Mouse (Mus musculus) limb, embryonic 11.5 days (tissue): ENCODE measurements around the gene Aldh3b1. TPM values are rescaled to one million over a fixed set of nuclear protein-coding genes. Genes with fewer than 3 reads are reported as not detected.
A peak's percentile ranks its signal among the peaks of the same experiment; 100 is the strongest.

Source experiments
- ATAC-seq: fragments of 200-750 bp; cut with Nextera tagmentation; 2 replicates; pipeline ENCODE4 v1.8.0; 2017; ENCODE audit warnings: low read depth; ENCODE audit not compliant: insufficient number of reproducible peaks, low FRiP score, low TSS enrichment
- DNase-seq: peaks from one replicate; pipeline ENCODE4 v3.0.0-alpha.2; 2015; ENCODE audit warnings: low spot score
- H3K27ac ChIP-seq: fragments of 300-500 bp; sonication (generic); replicated peaks from 2 replicates; pipeline ENCODE4 v1.5.1; 2014; ENCODE audit warnings: low read depth, mild to moderate bottlenecking, low read length
- H3K27me3 ChIP-seq: fragments of 300-500 bp; sonication (generic); 2 replicates; pipeline ENCODE4 v1.6.1; 2014; ENCODE audit warnings: mild to moderate bottlenecking, low read length, mixed read lengths; ENCODE audit not compliant: control insufficient read depth, insufficient read depth
- H3K36me3 ChIP-seq: fragments of 300-500 bp; sonication (generic); 2 replicates; pipeline ENCODE4 v1.6.1; 2014; ENCODE audit warnings: mild to moderate bottlenecking, low read length, moderate library complexity, mixed read lengths; ENCODE audit not compliant: control insufficient read depth, insufficient read depth
- H3K4me1 ChIP-seq: fragments of 300-500 bp; sonication (generic); 2 replicates; pipeline ENCODE4 v1.6.1; 2014; ENCODE audit warnings: low read length, mixed read lengths; ENCODE audit not compliant: control insufficient read depth, insufficient read depth
- H3K4me2 ChIP-seq: fragments of 300-500 bp; sonication (generic); 2 replicates; pipeline ENCODE4 v1.6.1; 2014; ENCODE audit warnings: low read depth, mild to moderate bottlenecking, moderate library complexity; ENCODE audit not compliant: severe bottlenecking
- H3K4me3 ChIP-seq: fragments of 300-500 bp; sonication (generic); 2 replicates; pipeline ENCODE4 v1.5.1; 2014; ENCODE audit warnings: low read depth, low read length
- H3K9ac ChIP-seq: fragments of 300-500 bp; sonication (generic); 2 replicates; pipeline ENCODE4 v1.6.1; 2014; ENCODE audit warnings: mild to moderate bottlenecking, low read length
- H3K9me3 ChIP-seq: fragments of 300-500 bp; sonication (generic); 2 replicates; pipeline ENCODE4 v1.6.1; 2016; ENCODE audit warnings: low read length; ENCODE audit not compliant: control insufficient read depth
- WGBS: fragments of 180-500 bp; shearing (Covaris S2); extraction: QIAGEN DNeasy Blood & Tissue Kit; methylation state at CpG from one replicate; pipeline ENCODE4 v1.1.7; 2014; 5-methylcytosine and 5-hydroxymethylcytosine counted together
- polyA plus RNA-seq: library from polyadenylated mRNA; unstranded; fragments of >200 nt; fragmentation: Nextera tagmentation; extraction: Ambion mirVana; gene quantifications from 2 replicates; pipeline ENCODE4 v1.2.1, GENCODE M21; 2014

Gene Aldh3b1
- polyA plus RNA-seq, 1 experiment from 2014 or later, result 0.47 TPM

GRCm38 (mm10) chr19:3903648-3904362 lies 25.8 kb downstream of the Aldh3b1 start:
- Histone ChIP-seq H3K4me2 (peak overlapping the region; percentile 5; the same call in 1 of the 2 replicates), H3K9me3 (no peaks in the 10 kb centered on the region), H3K36me3 (peaks cover 15% of the 10 kb centered on the region), H3K9ac (no peak overlapping the region), H3K4me3 (no peak overlapping the region), H3K27me3 (no peaks in the 10 kb centered on the region), H3K4me1 (peaks cover 29% of the 10 kb centered on the region), H3K27ac (no peak overlapping the region; the same call in 1 of the 2 replicates)
- DNase-seq (no peak), ATAC-seq (no peak)
- WGBS, result 67% methylated on average over 25 of the region's 25 CpGs

- peaks cover 29% of the 10 kb centered on the region for H3K4me1 ChIP-seq
- 86% methylated on average over 12 of the region's 12 CpGs for WGBS
- no peaks in the 10 kb centered on the region for H3K9me3 ChIP-seq
- ATAC-seq (no peak), DNase-seq (no peak)
- no peak overlapping the region for H3K9ac ChIP-seq
- no peak overlapping the region for H3K4me3 ChIP-seq
- no peak overlapping the region for H3K27ac ChIP-seq
- peaks cover 12% of the 10 kb centered on the region for H3K36me3 ChIP-seq
- H3K4me2 ChIP-seq, result no peak overlapping the region
- H3K27me3 ChIP-seq, result no peaks in the 10 kb centered on the region
Measured at GRCm38 (mm10) chr19:3902966-3903365, 26.6 kb downstream of the Aldh3b1 start.

- ATAC-seq (no peak), DNase-seq (no peak)
- H3K9me3 ChIP-seq, result no peaks in the 10 kb centered on the region
- H3K36me3 ChIP-seq, result peaks cover 18% of the 10 kb centered on the region
- no peak overlapping the region for H3K4me3 ChIP-seq
- no peak overlapping the region for H3K9ac ChIP-seq
- 96% methylated on average over 4 of the region's 4 CpGs for WGBS
- no peaks in the 10 kb centered on the region for H3K27me3 ChIP-seq
- no peak overlapping the region for H3K27ac ChIP-seq
- H3K4me1 ChIP-seq, result peaks cover 4% of the 10 kb centered on the region; the same call in 1 of the 2 replicates
- H3K4me2 ChIP-seq, result no peak overlapping the region
Measured at GRCm38 (mm10) chr19:3899618-3900017, 30.0 kb downstream of the Aldh3b1 start.

GRCm38 (mm10) chr19:3898952-3899351 lies 30.7 kb downstream of the Aldh3b1 start:
- Histone ChIP-seq H3K27ac (no peak overlapping the region), H3K27me3 (no peaks in the 10 kb centered on the region), H3K9ac (no peak overlapping the region), H3K4me1 (no peaks in the 10 kb centered on the region), H3K9me3 (no peaks in the 10 kb centered on the region), H3K4me3 (no peak overlapping the region), H3K36me3 (peaks cover 18% of the 10 kb centered on the region), H3K4me2 (no peak overlapping the region)
- ATAC-seq (no peak), DNase-seq (no peak)
- WGBS, result 86% methylated on average over 7 of the region's 7 CpGs

GRCm38 (mm10) chr19:3897557-3897956 lies 32.1 kb downstream of the Aldh3b1 start:
- Histone ChIP-seq H3K9me3 (no peaks in the 10 kb centered on the region), H3K27ac (no peak overlapping the region), H3K4me3 (no peak overlapping the region), H3K27me3 (no peaks in the 10 kb centered on the region), H3K36me3 (peaks cover 16% of the 10 kb centered on the region), H3K4me1 (no peaks in the 10 kb centered on the region), H3K4me2 (no peak overlapping the region), H3K9ac (no peak overlapping the region)
- 89% methylated on average over 5 of the region's 5 CpGs for WGBS
- ATAC-seq (no peak), DNase-seq (no peak)

- Histone ChIP-seq H3K4me2 (no peak overlapping the region), H3K27me3 (no peaks in the 10 kb centered on the region), H3K4me3 (no peak overlapping the region), H3K36me3 (peaks cover 11% of the 10 kb centered on the region), H3K9ac (no peak overlapping the region), H3K9me3 (no peaks in the 10 kb centered on the region), H3K27ac (no peak overlapping the region), H3K4me1 (no peaks in the 10 kb centered on the region)
- ATAC-seq (no peak), DNase-seq (no peak)
- WGBS, result 92% methylated on average over 10 of the region's 10 CpGs
Measured at GRCm38 (mm10) chr19:3896208-3896607, 33.4 kb downstream of the Aldh3b1 start.

- no peaks in the 10 kb centered on the region for H3K9me3 ChIP-seq
- WGBS, result 32% methylated on average over 3 of the region's 3 CpGs
- H3K36me3 ChIP-seq, result peaks cover 11% of the 10 kb centered on the region
- H3K27ac ChIP-seq, result no peak overlapping the region
- H3K9ac ChIP-seq, result no peak overlapping the region
- no peaks in the 10 kb centered on the region for H3K27me3 ChIP-seq
- ATAC-seq (no peak), DNase-seq (no peak)
- no peaks in the 10 kb centered on the region for H3K4me1 ChIP-seq
- no peak overlapping the region for H3K4me3 ChIP-seq
- no peak overlapping the region for H3K4me2 ChIP-seq
Measured at GRCm38 (mm10) chr19:3895171-3895631, 34.4 kb downstream of the Aldh3b1 start.

- no peak overlapping the region for H3K4me2 ChIP-seq
- peaks cover 11% of the 10 kb centered on the region for H3K36me3 ChIP-seq
- H3K9ac ChIP-seq, result no peak overlapping the region
- no peak overlapping the region for H3K4me3 ChIP-seq
- H3K4me1 ChIP-seq, result no peaks in the 10 kb centered on the region
- 83% methylated on average over 2 of the region's 2 CpGs for WGBS
- no peak for ATAC-seq
- no peaks in the 10 kb centered on the region for H3K9me3 ChIP-seq
- H3K27ac ChIP-seq, result no peak overlapping the region
- no peaks in the 10 kb centered on the region for H3K27me3 ChIP-seq
- DNase-seq, result no peak
Measured at GRCm38 (mm10) chr19:3894294-3894693, 35.3 kb downstream of the Aldh3b1 start.
